Mouse (Mus musculus) stomach, embryonic 14.5 days (tissue): ENCODE results near the gene Noxa1. TPM values are rescaled to one million over a fixed set of nuclear protein-coding genes. Genes with fewer than 3 reads are reported as not detected.
A peak's percentile ranks its signal among the peaks of the same experiment; 100 is the strongest.

Experiments
- ATAC-seq: fragments of 200-750 bp; cut with Nextera tagmentation; 2 replicates; pipeline ENCODE4 v1.8.0; 2017; ENCODE audit warnings: low read depth, moderate TSS enrichment; ENCODE audit not compliant: insufficient number of reproducible peaks, insufficient read depth, low FRiP score
- H3K27ac ChIP-seq: fragments of 300-500 bp; sonication (generic); 2 replicates; pipeline ENCODE4 v1.5.1; 2014; ENCODE audit warnings: mild to moderate bottlenecking, low read length, moderate library complexity, mixed read lengths
- H3K27me3 ChIP-seq: fragments of 300-500 bp; sonication (generic); 2 replicates; pipeline ENCODE4 v1.6.1; 2014; ENCODE audit warnings: low read length, control low read depth, mixed read lengths; ENCODE audit not compliant: control insufficient read depth, insufficient read depth
- H3K36me3 ChIP-seq: fragments of 300-500 bp; sonication (generic); 2 replicates; pipeline ENCODE4 v1.6.1; 2014; ENCODE audit warnings: mild to moderate bottlenecking, control low read depth, low read length, moderate library complexity, mixed read lengths; ENCODE audit not compliant: control insufficient read depth, insufficient read depth
- H3K4me1 ChIP-seq: fragments of 300-500 bp; sonication (generic); 2 replicates; pipeline ENCODE4 v1.6.1; 2014; ENCODE audit warnings: low read length, control low read depth, mixed read lengths; ENCODE audit not compliant: control insufficient read depth, insufficient read depth
- H3K4me2 ChIP-seq: fragments of 300-500 bp; sonication (generic); replicated peaks from 2 replicates; pipeline ENCODE4 v1.6.1; 2014; ENCODE audit warnings: low read depth, low read length, control low read depth
- H3K4me3 ChIP-seq: fragments of 300-500 bp; sonication (generic); 2 replicates; pipeline ENCODE4 v1.5.1; 2014; ENCODE audit warnings: low read depth, low read length, control low read depth
- H3K9ac ChIP-seq: fragments of 300-500 bp; sonication (generic); replicated peaks from 2 replicates; pipeline ENCODE4 v1.6.1; 2014; ENCODE audit warnings: low read depth, mild to moderate bottlenecking, control low read depth, low read length, moderate library complexity, mixed read lengths
- H3K9me3 ChIP-seq: fragments of 300-500 bp; sonication (generic); 2 replicates; pipeline ENCODE4 v1.6.1; 2016; ENCODE audit warnings: low read depth, low read length, control low read depth; ENCODE audit not compliant: control insufficient read depth
- WGBS: fragments of 180-500 bp; shearing (Covaris S2); extraction: QIAGEN DNeasy Blood & Tissue Kit; methylation state at CpG from one replicate; pipeline ENCODE4 v1.1.7; 2014; 5-methylcytosine and 5-hydroxymethylcytosine counted together
- polyA plus RNA-seq: library from polyadenylated mRNA; unstranded; fragments of >200 nt; fragmentation: Nextera tagmentation; extraction: Ambion mirVana; gene quantifications from 2 replicates; pipeline ENCODE4 v1.2.1, GENCODE M21; 2014

The Noxa1 gene
- polyA plus RNA-seq, 1 experiment from 2014 or later = 2.3 TPM

DNA sequence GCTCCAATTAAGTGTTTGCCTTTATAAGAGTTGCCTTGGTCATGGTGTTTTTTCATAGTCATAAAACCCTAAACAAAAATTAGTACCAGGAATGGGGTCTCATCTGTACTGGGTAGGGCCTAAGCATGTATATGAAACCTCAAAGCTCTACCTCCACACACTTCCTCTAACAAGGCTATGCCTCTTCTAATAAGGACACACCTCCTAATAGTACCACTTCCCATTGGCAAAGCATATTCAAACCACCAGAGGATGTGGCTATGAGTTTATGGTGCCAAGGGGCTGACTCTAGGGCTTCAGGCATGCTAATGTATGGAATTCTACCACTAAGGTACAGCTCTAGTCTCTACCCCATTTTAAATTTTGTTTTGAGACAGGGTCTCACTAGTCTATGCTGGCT, 29.4 kb downstream of the Noxa1 start:
- Histone ChIP-seq H3K4me1 (no peaks in the 10 kb centered on the region), H3K4me3 (no peak overlapping the region), H3K9ac (no peak overlapping the region), H3K9me3 (no peaks in the 10 kb centered on the region), H3K4me2 (no peak overlapping the region), H3K36me3 (peaks cover 3% of the 10 kb centered on the region), H3K27ac (no peak overlapping the region), H3K27me3 (no peaks in the 10 kb centered on the region)
- ATAC-seq = no peak

DNA sequence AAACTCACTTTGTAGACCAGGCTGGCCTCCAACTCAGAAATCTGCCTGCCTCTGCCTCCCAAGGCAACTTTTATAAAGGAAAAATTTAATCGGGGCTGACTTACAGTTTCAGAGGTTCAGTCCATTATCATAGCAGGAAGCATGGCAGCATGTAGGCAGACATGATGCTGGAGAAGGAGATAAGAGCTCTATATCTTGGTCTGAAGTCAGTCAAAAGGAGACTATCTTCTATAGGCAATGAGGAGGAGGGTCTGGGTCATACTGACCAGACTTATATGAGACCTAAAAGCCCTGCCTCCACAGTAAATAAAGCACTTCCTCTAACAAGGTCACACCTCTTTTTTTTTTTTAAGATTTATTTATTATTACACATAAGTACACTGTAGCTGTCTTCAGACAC, 30.7 kb downstream of the Noxa1 start:
- no peak overlapping the region for H3K4me3 ChIP-seq
- 88% methylated on average over 1 of the region's 1 CpGs for WGBS

DNA sequence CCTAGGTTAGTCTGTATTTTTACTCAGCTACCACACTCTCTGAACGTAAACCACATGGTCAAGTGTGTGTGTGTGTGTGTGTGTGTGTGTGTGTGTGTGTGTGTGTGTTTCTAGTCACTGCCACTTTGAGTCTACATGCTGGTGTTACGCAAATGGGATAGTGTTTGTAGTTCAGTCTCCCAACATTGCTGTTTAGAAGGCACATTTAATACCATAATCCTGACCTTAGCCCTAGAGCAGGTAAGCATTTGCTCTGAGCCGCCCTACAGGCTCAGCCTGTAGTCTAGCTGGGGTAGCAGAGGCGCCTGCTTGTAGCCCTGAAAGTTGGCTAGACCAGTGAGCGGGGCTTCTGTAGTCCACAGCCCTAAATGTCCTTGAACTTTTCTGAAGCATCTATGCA, 31.4 kb downstream of the Noxa1 start:
- no peak overlapping the region for H3K9ac ChIP-seq
- no peak overlapping the region for H3K27ac ChIP-seq
- no peaks in the 10 kb centered on the region for H3K27me3 ChIP-seq
- H3K4me2 ChIP-seq = no peak overlapping the region
- no peak overlapping the region for H3K4me3 ChIP-seq
- no peak for ATAC-seq
- H3K4me1 ChIP-seq = no peaks in the 10 kb centered on the region
- H3K36me3 ChIP-seq = peaks cover 6% of the 10 kb centered on the region
- 92% methylated on average over 5 of the region's 5 CpGs for WGBS
- H3K9me3 ChIP-seq = no peaks in the 10 kb centered on the region

More for the DNA sequence above, 30.7 kb downstream of the Noxa1 start:
- Histone ChIP-seq H3K9ac (no peak overlapping the region), H3K9me3 (no peaks in the 10 kb centered on the region), H3K4me2 (no peak overlapping the region), H3K36me3 (peaks cover 6% of the 10 kb centered on the region), H3K27ac (no peak overlapping the region), H3K4me1 (no peaks in the 10 kb centered on the region), H3K27me3 (no peaks in the 10 kb centered on the region)
- no peak for ATAC-seq

DNA sequence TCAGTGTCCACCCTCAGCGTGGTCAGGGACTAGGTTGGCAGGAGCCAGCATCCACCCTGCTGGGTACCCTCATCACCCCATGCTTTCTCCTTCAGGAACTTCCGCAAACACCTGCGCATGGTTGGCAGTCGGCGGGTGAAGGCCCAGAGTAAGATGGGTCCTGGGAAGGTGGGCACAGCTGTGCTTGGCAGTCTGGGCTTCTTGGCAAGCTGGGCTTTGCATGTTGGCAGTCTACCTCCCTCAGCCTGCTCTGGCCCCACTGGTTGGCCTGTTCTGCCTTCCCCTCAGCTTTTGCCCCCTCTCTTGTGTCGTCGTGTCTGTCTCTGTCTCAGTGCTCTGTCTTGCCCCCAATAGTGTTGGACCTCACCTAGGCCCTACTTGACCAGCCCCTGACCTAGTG, 36.0 kb downstream of the Noxa1 start:
- 90% methylated on average over 7 of the region's 7 CpGs for WGBS
- Histone ChIP-seq H3K27me3 (no peaks in the 10 kb centered on the region), H3K36me3 (peaks cover 16% of the 10 kb centered on the region), H3K27ac (no peak overlapping the region), H3K4me3 (no peak overlapping the region), H3K9me3 (no peaks in the 10 kb centered on the region), H3K4me2 (no peak overlapping the region), H3K4me1 (peaks cover 8% of the 10 kb centered on the region), H3K9ac (no peak overlapping the region)
- ATAC-seq = no peak

DNA sequence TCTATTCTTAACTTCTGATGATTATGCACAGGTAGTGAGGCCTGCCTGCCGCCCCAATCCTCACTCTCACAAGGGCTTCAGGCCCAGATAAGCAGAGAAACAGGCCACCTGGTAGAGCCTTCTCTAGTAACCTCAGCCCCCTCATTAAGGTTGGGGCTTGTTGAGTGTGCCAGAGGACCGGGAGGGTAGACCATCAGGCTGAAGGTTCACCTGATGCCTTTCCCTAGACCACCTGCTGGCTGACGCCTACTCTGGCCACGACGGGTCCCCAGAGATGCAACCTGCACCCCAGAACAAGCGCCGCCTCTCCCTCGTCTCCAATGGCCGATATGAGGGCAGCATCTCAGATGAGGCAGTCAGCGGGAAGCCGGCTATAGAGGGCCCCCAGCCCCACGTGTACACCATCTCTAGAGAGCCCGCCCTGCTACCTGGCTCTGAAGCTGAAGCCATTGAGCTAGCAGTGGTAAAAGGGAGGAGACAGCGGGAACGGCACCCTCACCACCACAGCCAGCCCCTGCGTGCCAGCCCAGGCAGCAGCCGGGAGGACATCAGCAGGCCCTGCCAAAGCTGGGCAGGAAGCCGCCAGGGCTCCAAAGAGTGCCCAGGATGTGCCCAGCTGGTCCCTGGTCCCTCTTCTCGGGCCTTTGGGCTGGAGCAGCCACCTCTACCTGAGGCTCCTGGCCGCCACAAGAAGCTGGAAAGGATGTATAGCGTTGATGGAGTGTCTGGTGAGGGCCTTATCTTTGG, 39.4 kb downstream of the Noxa1 start:
- Histone ChIP-seq H3K36me3 (peaks cover 13% of the 10 kb centered on the region), H3K4me3 (peak overlapping the region; percentile 72), H3K4me1 (peaks cover 8% of the 10 kb centered on the region), H3K27me3 (no peaks in the 10 kb centered on the region), H3K27ac (no peak overlapping the region), H3K9me3 (no peaks in the 10 kb centered on the region), H3K9ac (no peak overlapping the region), H3K4me2 (peak overlapping the region; percentile 86)
- no peak for ATAC-seq
- WGBS = 89% methylated on average over 21 of the region's 21 CpGs

DNA sequence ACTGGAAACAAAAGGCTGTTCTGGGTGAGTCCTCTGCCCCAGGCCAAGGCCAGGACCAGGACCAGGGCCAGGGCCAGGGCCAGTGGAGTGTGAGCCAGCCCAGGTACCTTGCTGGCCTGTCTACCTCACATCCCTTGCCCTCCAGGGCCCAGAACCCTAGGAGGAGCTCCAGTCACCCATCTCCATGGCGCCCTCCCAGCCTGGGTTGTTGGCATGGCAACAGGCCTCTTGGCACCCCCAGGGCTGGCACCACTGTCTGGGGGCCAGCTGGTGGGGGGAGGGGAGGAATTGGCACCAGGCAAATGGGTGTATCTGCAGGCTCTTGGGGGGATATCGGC, 39.9 kb downstream of the Noxa1 start:
- no peaks in the 10 kb centered on the region for H3K9me3 ChIP-seq
- H3K4me3 ChIP-seq = peak overlapping the region; percentile 72
- 0 out of 2 replicates have a peak, but pooled peaks have one; percentile 7 for ATAC-seq
- peak overlapping the region; percentile 86 for H3K4me2 ChIP-seq
- H3K27me3 ChIP-seq = no peaks in the 10 kb centered on the region
- H3K4me1 ChIP-seq = peaks cover 8% of the 10 kb centered on the region
- peaks cover 10% of the 10 kb centered on the region; the same call in 1 of the 2 replicates for H3K36me3 ChIP-seq
- H3K27ac ChIP-seq = no peak overlapping the region
- 57% methylated on average over 2 of the region's 2 CpGs for WGBS
- H3K9ac ChIP-seq = peak overlapping the region; percentile 75; the same call in 1 of the 2 replicates

DNA sequence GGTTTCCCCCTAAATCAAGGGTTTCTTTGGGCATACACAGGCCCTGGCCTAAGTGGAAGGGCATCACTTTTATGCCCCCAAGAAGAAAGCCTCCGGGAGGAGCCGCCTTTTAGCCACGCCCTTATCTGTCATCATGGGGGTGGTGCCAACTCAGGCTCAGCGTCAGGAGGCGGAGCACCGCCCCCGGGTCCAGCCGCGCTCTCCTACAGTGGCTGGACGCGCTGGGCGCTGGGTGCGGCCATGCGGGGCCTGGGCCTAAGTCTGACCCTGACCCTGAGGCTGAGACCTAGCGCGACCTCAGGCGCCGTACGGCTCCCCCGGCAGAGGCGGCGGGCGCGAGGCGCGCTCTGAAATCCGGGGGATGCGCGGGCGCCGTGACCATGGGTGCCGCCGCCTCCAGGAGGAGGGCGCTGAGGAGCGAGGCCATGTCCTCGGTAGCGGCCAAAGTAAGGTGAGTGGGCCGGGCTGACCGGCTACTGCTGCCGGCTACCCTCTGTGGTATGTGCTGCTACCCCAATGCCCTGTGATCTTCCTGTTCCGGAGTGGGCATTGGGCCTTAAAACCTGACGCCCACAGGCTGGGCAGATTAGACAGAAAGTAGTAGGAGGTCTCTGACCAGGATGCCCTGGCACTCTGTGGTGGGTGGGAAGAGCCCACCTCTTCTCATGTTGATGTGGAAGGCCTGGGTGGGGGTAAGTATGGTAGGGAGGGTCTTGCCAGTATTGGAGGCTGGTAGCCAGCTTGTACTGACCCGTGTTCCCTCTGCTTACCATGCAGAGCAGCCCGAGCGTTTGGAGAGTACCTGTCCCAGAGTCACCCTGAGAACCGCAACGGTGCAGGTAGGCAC, 40.5 kb downstream of the Noxa1 start, which contains the start of gene Nsmf:
Gene Nsmf, plus strand, starts transcription at position 135 of the 847 bp plus-strand sequence.
- H3K27ac ChIP-seq = no peak within 1 kb of the TSS
- peak; percentile 90 for ATAC-seq

DNA sequence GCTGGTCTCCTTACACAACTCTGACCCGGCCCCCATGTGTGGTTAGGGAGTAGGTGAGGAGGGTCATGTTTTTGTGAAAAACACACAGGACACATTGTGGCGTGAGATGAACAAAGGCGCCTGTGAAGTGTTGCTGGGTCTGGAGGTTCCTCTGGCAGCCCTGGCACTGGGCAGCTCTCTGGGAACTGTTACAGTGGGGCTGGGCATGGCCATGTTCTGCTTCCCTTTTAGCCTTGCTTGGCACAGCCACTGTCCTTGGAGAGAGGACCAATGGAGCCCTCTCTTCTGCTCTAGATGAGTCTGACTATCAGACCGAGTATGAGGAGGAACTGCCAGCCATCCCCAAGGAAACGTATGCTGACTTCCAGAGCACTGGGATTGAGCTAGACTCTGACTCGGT, 41.8 kb downstream of the Noxa1 start:
- Histone ChIP-seq H3K27ac (no peak overlapping the region), H3K4me2 (no peak overlapping the region), H3K4me3 (no peak overlapping the region), H3K27me3 (no peaks in the 10 kb centered on the region), H3K36me3 (peaks cover 10% of the 10 kb centered on the region; the same call in 1 of the 2 replicates), H3K9me3 (no peaks in the 10 kb centered on the region), H3K4me1 (peaks cover 8% of the 10 kb centered on the region), H3K9ac (no peak overlapping the region)
- 92% methylated on average over 6 of the region's 6 CpGs for WGBS
- no peak for ATAC-seq

More for the DNA sequence above, 40.5 kb downstream of the Noxa1 start, which contains the start of gene Nsmf:
- peaks cover 10% of the 10 kb centered on the region; the same call in 1 of the 2 replicates for H3K36me3 ChIP-seq
- H3K9ac ChIP-seq = peak within 1 kb of the TSS; percentile 75
- no peaks in the 10 kb centered on the region for H3K27me3 ChIP-seq
- H3K9me3 ChIP-seq = no peaks in the 10 kb centered on the region
- H3K4me3 ChIP-seq = peak within 1 kb of the TSS; percentile 72
- peaks cover 8% of the 10 kb centered on the region for H3K4me1 ChIP-seq
- 5% methylated on average over 47 of the region's 47 CpGs for WGBS
- peak within 1 kb of the TSS; percentile 86 for H3K4me2 ChIP-seq
